Mouse (Mus musculus): ENCODE results near the gene Sugct. TPM values are rescaled to one million over a fixed set of nuclear protein-coding genes. Genes with fewer than 3 reads are reported as not detected.

Sugct gene
- polyA plus RNA-seq, 1 experiment from 2014 or later, result 3.5 TPM

GRCm38 (mm10) chr13:17691436-17691835, 3.9 kb downstream of the Sugct start:
- Histone ChIP-seq H3K36me3 (no peaks in the 10 kb centered on the region), H3K4me1 (replicated peaks) (peaks cover 5% of the 10 kb centered on the region), H3K27me3 (no peaks in the 10 kb centered on the region), H3K9me3 (no peaks in the 10 kb centered on the region), H3K9ac (no peak overlapping the region), H3K4me3 (no peak overlapping the region), H3K4me2 (no peak overlapping the region), H3K27ac (no peak overlapping the region)
- 65% methylated on average over 1 of the region's 1 CpGs for WGBS
- no peak for ATAC-seq (ENCODE audit: low FRiP score)

GRCm38 (mm10) chr13:17690686-17691085, 4.7 kb downstream of the Sugct start:
- Histone ChIP-seq H3K9me3 (no peaks in the 10 kb centered on the region), H3K4me2 (no peak overlapping the region), H3K4me1 (replicated peaks) (no peaks in the 10 kb centered on the region; the same call in 1 of the 2 replicates), H3K36me3 (no peaks in the 10 kb centered on the region), H3K9ac (no peak overlapping the region), H3K4me3 (no peak overlapping the region), H3K27me3 (no peaks in the 10 kb centered on the region), H3K27ac (no peak overlapping the region)
- no peak for ATAC-seq (ENCODE audit: low FRiP score)

- H3K4me2 ChIP-seq, result no peak overlapping the region
- no peaks in the 10 kb centered on the region for H3K4me1 ChIP-seq (replicated peaks)
- no peaks in the 10 kb centered on the region for H3K27me3 ChIP-seq
- no peak overlapping the region for H3K27ac ChIP-seq
- no peak overlapping the region for H3K4me3 ChIP-seq
- no peak overlapping the region for H3K9ac ChIP-seq
- no peaks in the 10 kb centered on the region for H3K36me3 ChIP-seq
- ATAC-seq (ENCODE audit: low FRiP score), result no peak
- H3K9me3 ChIP-seq, result no peaks in the 10 kb centered on the region
Measured at GRCm38 (mm10) chr13:17689461-17689860, 5.9 kb downstream of the Sugct start.

GRCm38 (mm10) chr13:17671122-17671521, 24.2 kb downstream of the Sugct start:
- Histone ChIP-seq H3K9ac (no peak overlapping the region), H3K4me1 (replicated peaks) (no peaks in the 10 kb centered on the region), H3K9me3 (no peaks in the 10 kb centered on the region), H3K27ac (no peak overlapping the region), H3K27me3 (no peaks in the 10 kb centered on the region), H3K36me3 (no peaks in the 10 kb centered on the region), H3K4me2 (no peak overlapping the region), H3K4me3 (no peak overlapping the region)
- 71% methylated on average over 1 of the region's 1 CpGs for WGBS
- no peak for ATAC-seq (ENCODE audit: low FRiP score)

GRCm38 (mm10) chr13:17667380-17667779, 28.0 kb downstream of the Sugct start:
- no peaks in the 10 kb centered on the region for H3K9me3 ChIP-seq
- no peak overlapping the region for H3K4me3 ChIP-seq
- no peak for ATAC-seq (ENCODE audit: low FRiP score)
- no peaks in the 10 kb centered on the region for H3K36me3 ChIP-seq
- no peak overlapping the region for H3K9ac ChIP-seq
- no peaks in the 10 kb centered on the region for H3K4me1 ChIP-seq (replicated peaks)
- no peak overlapping the region for H3K4me2 ChIP-seq
- no peaks in the 10 kb centered on the region for H3K27me3 ChIP-seq
- no peak overlapping the region for H3K27ac ChIP-seq
- WGBS, result 97% methylated on average over 1 of the region's 1 CpGs

GRCm38 (mm10) chr13:17642294-17642693, 53.1 kb downstream of the Sugct start:
- Histone ChIP-seq H3K9me3 (no peaks in the 10 kb centered on the region), H3K27ac (no peak overlapping the region), H3K36me3 (no peaks in the 10 kb centered on the region), H3K27me3 (no peaks in the 10 kb centered on the region), H3K9ac (no peak overlapping the region), H3K4me3 (no peak overlapping the region), H3K4me2 (no peak overlapping the region), H3K4me1 (replicated peaks) (no peaks in the 10 kb centered on the region)
- ATAC-seq (ENCODE audit: low FRiP score), result no peak
- 54% methylated on average over 2 of the region's 2 CpGs for WGBS

- Histone ChIP-seq H3K27me3 (no peaks in the 10 kb centered on the region), H3K9ac (no peak overlapping the region), H3K27ac (no peak overlapping the region), H3K36me3 (no peaks in the 10 kb centered on the region), H3K4me2 (no peak overlapping the region), H3K4me1 (replicated peaks) (no peaks in the 10 kb centered on the region), H3K9me3 (no peaks in the 10 kb centered on the region), H3K4me3 (no peak overlapping the region)
- ATAC-seq (ENCODE audit: low FRiP score), result no peak
Measured at GRCm38 (mm10) chr13:17638008-17638407, 57.3 kb downstream of the Sugct start.

- Histone ChIP-seq H3K9ac (no peak overlapping the region), H3K9me3 (no peaks in the 10 kb centered on the region), H3K36me3 (no peaks in the 10 kb centered on the region), H3K4me3 (no peak overlapping the region), H3K4me1 (replicated peaks) (no peaks in the 10 kb centered on the region), H3K4me2 (no peak overlapping the region), H3K27ac (no peak overlapping the region), H3K27me3 (no peaks in the 10 kb centered on the region)
- WGBS, result 87% methylated on average over 5 of the region's 5 CpGs
- no peak for ATAC-seq (ENCODE audit: low FRiP score)
Measured at GRCm38 (mm10) chr13:17627108-17627507, 68.2 kb downstream of the Sugct start.

- no peak for ATAC-seq (ENCODE audit: low FRiP score)
- Histone ChIP-seq H3K27ac (no peak overlapping the region), H3K9ac (no peak overlapping the region), H3K4me3 (no peak overlapping the region), H3K4me1 (replicated peaks) (no peaks in the 10 kb centered on the region), H3K36me3 (no peaks in the 10 kb centered on the region), H3K9me3 (no peaks in the 10 kb centered on the region), H3K4me2 (no peak overlapping the region), H3K27me3 (no peaks in the 10 kb centered on the region)
Measured at GRCm38 (mm10) chr13:17624976-17625375, 70.4 kb downstream of the Sugct start.

GRCm38 (mm10) chr13:17606217-17606616, 89.1 kb downstream of the Sugct start:
- Histone ChIP-seq H3K27me3 (no peaks in the 10 kb centered on the region), H3K9ac (no peak overlapping the region), H3K4me2 (no peak overlapping the region), H3K27ac (no peak overlapping the region), H3K36me3 (no peaks in the 10 kb centered on the region), H3K4me1 (replicated peaks) (no peaks in the 10 kb centered on the region), H3K4me3 (no peak overlapping the region), H3K9me3 (no peaks in the 10 kb centered on the region)
- no peak for ATAC-seq (ENCODE audit: low FRiP score)
- 80% methylated on average over 1 of the region's 1 CpGs for WGBS

GRCm38 (mm10) chr13:17604670-17605069, 90.7 kb downstream of the Sugct start:
- H3K9me3 ChIP-seq, result no peaks in the 10 kb centered on the region
- WGBS, result 83% methylated on average over 3 of the region's 3 CpGs
- no peak for ATAC-seq (ENCODE audit: low FRiP score)
- H3K4me2 ChIP-seq, result no peak overlapping the region
- no peak overlapping the region for H3K9ac ChIP-seq
- H3K4me1 ChIP-seq (replicated peaks), result no peaks in the 10 kb centered on the region
- H3K27ac ChIP-seq, result no peak overlapping the region
- no peaks in the 10 kb centered on the region for H3K27me3 ChIP-seq
- no peaks in the 10 kb centered on the region for H3K36me3 ChIP-seq
- no peak overlapping the region for H3K4me3 ChIP-seq

GRCm38 (mm10) chr13:17603756-17604155, 91.6 kb downstream of the Sugct start:
- no peaks in the 10 kb centered on the region for H3K36me3 ChIP-seq

GRCm38 (mm10) chr13:17585267-17585913, 110.0 kb downstream of the Sugct start:
- Histone ChIP-seq H3K27ac (no peak overlapping the region), H3K4me2 (no peak overlapping the region), H3K36me3 (no peaks in the 10 kb centered on the region), H3K4me1 (replicated peaks) (no peaks in the 10 kb centered on the region), H3K4me3 (no peak overlapping the region), H3K9me3 (no peaks in the 10 kb centered on the region), H3K27me3 (no peaks in the 10 kb centered on the region), H3K9ac (no peak overlapping the region)
- ATAC-seq (ENCODE audit: low FRiP score), result no peak
- WGBS, result 56% methylated on average over 3 of the region's 3 CpGs

More at GRCm38 (mm10) chr13:17603756-17604155, 91.6 kb downstream of the Sugct start:
- H3K27me3 ChIP-seq, result no peaks in the 10 kb centered on the region
- no peaks in the 10 kb centered on the region for H3K4me1 ChIP-seq (replicated peaks)
- no peaks in the 10 kb centered on the region for H3K9me3 ChIP-seq
- no peak overlapping the region for H3K4me2 ChIP-seq
- H3K9ac ChIP-seq, result no peak overlapping the region
- H3K27ac ChIP-seq, result no peak overlapping the region
- 95% methylated on average over 5 of the region's 5 CpGs for WGBS
- ATAC-seq (ENCODE audit: low FRiP score), result no peak
- H3K4me3 ChIP-seq, result no peak overlapping the region
